Mouse (Mus musculus) ES-Bruce4 (cell line): Measurements from ENCODE around the gene Gm8909.

Experiments
- CTCF ChIP-seq: IDR thresholded peaks from one replicate; pipeline ENCODE4 v1.8.1; 2011; ENCODE audit warnings: low read depth, low read length
- EP300 ChIP-seq: IDR thresholded peaks from 2 replicates; pipeline ENCODE4 v1.6.1; 2011; ENCODE audit warnings: low read depth, low read length; ENCODE audit not compliant: insufficient read depth
- POLR2A ChIP-seq: IDR thresholded peaks from one replicate; pipeline ENCODE4 v1.8.1; 2011; ENCODE audit warnings: low read length; ENCODE audit not compliant: insufficient read depth

DNA sequence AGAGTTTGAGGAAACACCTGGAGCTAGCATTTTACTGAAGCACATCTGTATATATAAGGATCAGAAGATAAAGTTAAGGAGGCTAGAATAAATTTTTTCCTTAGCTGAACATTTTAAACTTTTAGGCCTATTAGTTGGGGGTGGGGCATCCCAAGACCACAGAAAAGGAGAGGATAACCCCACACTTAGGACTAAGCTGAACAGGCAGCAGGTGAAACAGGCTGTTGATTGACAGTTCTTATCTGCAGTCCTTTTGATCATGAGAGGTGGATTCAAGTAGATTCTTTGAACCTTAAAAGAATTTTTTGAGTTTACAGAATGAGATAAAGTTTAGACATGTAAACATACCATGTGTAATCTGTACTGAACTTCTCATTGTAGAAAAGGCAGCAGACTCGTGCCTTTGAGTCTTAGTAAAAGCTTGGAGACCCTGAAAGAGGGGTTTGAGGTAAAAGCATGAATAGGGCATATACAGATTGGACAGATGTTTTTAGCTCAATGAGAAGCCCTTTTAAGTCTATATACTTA, 2.0 kb upstream of the Gm8909 start:
- TF ChIP-seq CTCF (no peak), POLR2A (no peak), EP300 (no peak)
